Mouse (Mus musculus) hindlimb bud, embryonic 11.5 days (tissue): Measurements from ENCODE around the gene Sox8.

Experiments
- DNase-seq: peaks from one replicate; pipeline ENCODE4 v3.0.0-alpha.2; 2012; ENCODE audit warnings: low read depth, low spot score; ENCODE audit errors: extremely low spot score

Gene Sox8

DNA sequence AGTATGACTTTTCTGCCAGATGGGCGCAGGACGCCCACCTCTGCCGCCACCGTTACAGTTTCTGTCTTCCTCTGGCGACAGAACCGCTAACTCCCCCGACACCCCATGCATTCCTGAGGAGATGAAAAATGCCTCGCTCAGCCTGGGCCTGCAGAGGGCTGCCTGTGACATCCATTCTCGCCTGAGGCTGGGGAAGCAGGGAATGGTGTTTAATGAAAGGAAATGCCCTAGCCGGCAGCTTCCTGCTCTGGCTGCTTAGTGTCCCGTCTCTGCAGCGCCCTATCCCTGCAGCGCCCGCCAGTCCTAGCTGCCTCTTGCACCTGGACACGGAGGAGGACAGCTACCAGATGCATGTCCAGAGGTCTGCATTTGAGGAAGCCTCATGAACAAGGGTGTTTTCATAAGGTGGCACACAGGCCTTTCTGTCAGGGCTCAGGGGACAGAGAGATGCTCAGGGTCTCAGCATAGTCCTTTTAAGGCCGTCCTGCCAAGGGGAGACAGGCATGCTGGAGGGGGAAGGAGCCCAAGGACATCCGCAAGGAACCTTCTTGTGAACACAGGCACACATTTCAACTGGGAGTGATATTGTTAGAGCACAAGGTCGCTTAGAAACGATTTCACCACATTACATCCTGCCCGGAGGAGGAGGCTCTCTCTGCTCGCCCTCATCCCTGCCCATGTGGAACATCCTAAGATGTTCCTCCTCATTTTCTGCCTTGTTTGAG is 13.7 kb downstream of the Sox8 start:
- no peak for DNase-seq

DNA sequence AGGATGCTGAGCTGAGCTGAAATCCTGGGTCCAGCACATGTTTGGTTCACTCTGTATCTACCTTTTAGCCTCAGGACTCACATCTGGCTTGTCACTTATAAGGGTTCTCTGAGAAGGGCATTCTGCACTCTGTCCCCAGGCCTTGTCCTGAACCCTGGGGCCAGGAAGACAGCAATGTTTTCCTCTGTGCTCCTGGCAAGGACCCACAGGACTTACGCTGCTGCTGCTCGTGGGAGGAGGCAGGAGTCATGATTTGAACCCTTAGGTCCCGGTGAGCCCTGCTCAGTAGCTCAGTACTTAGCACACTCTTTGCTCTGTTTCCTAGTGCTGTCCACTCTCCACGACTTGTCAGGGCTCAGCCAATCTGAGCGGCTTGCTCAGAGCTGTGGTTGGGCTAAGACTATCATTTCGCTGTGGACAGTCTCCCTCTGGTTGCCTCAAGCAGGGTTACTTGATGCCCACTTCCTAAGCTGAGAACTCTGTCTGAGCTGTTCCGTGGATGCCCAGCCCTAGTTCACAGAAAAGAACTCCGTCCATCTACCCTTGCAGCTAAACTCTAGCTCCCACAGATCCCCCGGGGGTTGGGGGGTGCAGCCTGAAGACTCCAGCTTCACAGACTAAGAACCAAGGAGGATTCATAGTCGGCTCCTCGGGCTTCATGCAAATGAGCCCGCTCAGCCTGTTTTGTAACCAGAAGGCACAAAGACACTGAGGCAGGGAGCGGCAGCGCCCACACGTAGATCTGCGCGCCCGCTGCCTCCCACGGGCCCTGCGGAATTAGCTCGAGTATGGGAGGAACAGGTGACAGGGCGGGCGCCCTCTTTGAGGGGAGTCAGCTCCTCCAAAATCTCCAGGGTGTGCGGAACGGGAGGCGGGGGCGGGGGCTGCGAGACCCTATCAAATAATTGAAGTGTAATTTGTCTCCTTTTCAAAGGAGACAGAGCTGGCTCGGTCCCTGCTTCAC is 14.5 kb downstream of the Sox8 start:
- DNase-seq: no peak

DNA sequence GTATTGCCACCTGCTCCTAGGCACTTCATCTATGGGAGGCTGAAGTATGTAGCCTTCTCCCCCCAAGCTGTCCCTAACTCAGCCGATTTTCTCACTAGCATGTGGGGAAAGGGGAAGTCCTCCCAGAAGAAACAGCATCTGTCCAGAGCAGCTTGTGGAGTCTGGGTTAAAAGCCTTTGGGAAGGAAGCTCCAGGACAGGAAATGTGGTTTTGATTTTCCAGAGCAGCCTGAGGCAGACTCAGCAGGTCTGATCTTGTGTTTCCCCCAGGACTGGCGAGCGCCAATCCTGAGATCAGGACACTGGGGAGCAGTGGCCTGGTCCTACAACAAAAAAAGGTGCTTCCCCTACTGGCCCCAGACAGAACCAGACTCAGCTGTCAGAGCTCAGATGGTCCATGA is 15.3 kb downstream of the Sox8 start:
- no peak for DNase-seq

DNA sequence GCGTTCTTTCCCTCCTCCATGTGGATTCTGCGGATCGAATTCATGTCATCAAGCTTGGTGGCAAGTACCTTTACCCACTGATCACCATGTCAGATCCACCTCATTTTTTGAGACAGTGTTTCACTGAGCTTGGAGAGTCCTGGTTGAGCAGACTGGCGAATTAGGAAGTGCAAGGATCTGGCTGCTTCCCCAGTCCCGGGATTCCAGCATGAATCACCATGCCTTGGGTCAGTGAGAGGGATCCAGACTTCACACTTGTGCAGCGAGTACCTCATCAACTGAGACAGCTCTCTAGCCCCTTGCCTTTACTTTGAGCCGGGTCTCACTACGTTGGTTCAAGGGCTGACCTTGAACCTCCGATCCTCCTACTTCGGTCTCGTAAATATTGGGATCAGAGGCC is 19.2 kb downstream of the Sox8 start:
- no peak for DNase-seq

DNA sequence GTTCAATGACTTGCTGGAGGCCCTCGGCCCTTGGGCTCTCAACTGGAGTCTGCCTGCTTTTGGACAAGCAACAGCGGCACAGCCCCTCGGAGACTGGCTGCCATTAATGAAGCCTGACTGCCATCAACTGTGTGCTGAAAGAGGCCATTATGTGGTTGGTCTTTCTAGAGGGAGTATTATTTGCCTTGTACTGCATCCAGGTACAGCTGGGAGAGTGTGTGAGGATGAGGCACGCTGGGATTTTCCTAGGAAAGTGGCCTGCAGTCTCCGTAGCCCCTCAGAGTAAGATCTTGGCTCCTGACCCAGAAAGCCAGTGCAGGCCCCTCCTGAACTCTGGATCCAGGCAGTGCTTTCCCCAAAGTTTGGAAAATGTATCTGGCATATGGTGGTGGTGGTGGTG is 20.5 kb downstream of the Sox8 start:
- no peak for DNase-seq

DNA sequence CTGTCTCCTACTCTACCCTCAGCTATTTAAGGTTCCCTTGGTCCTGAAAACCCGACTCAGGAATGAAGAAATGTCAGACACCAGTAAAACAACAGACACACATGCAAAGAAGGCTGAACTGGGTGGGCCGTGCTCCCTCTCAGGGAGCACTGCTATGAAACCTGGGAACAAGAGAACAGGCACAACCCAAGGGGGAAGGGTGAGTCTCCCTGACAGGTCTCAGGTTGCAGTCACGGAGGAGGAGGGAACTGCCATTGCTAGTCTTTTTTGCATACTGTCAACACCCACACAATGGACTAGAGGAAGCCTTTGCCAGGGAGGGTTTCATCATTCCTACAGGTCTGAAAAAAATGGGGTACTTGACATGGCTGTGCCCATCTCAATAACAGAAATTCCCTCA is 23.5 kb downstream of the Sox8 start:
- DNase-seq: no peak

DNA sequence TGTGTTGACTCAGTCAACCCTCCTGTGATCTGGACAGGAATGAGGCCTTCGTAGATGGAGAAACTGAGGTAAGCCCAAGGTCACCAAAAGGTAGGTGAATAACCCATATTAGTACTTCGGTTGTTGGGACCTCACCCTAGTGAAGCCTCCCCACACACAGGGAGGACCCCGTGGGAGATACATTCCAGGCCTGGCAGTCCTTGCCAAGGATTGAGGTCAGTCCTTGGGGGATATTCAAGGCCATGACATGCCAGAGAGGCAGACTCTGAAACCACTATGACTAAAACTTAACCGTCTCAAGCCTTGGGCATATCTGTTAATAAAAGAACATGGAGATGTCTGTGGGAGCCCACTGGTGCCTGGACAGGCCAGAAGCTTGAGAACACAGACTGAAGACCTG is 28.7 kb downstream of the Sox8 start:
- no peak for DNase-seq

DNA sequence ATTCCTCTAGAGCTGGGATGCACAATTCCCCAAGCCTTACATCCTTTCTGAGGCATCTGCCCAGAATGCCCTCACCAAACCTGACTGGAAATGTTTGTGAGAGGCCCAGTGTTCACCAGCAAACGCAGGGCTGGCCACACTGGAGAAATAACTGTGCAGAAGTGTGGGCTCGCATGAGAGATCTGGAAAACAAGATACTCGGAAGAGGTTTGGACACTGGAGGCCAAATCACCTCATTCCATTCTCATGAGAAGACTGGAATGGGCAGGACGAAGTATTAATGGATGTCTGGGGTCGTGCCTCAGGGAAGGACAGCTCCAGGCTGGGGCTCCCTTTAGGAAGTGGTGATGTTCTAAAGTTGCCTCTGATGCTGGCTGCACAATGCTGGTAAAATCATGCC is 29.8 kb downstream of the Sox8 start:
- no peak for DNase-seq

DNA sequence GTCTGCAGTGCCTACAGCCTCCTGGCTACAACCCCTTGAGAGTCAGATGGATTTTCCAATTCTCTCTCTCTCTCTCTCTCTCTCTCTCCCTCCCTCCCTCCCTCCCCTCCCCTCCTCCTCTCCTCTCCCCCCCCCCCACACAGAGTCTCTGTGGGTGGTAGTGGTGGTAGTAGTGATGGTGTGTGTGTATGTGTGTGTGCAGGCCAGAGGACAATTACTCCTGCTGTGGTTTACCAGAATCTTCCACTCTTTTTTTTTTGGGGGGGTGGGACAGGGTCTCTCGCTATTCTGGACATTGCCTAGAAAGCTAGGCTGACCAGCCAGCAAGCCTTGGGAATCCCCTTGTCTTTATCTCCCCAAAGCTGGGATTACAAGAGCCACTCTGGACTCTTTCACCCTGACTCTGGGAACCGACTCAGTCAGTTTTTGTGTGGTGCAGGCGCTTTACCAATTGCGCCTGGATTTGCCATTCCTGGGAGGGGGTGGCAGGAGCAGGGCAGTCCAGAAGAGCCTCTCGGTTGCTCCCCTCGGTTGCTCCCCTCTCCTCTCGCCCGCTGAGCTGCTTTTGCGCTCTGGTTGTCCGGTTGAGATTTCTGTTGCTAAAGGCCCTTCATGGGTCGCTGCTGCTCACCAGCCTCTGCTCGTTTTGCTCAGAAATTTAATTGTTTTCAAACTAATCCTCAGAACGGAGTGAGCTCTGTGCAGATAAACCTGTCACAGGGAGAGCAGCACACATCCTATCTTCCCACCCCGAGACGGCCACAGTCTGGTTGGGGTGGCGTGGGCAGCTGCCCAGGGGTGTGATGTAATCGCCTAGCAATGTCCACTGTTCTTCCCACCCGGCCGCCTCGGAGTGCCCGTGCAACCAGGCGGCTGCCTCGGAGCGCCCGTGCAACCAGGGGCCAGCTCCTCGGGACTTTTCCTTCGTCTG is 31.3 kb downstream of the Sox8 start:
- no peak for DNase-seq

DNA sequence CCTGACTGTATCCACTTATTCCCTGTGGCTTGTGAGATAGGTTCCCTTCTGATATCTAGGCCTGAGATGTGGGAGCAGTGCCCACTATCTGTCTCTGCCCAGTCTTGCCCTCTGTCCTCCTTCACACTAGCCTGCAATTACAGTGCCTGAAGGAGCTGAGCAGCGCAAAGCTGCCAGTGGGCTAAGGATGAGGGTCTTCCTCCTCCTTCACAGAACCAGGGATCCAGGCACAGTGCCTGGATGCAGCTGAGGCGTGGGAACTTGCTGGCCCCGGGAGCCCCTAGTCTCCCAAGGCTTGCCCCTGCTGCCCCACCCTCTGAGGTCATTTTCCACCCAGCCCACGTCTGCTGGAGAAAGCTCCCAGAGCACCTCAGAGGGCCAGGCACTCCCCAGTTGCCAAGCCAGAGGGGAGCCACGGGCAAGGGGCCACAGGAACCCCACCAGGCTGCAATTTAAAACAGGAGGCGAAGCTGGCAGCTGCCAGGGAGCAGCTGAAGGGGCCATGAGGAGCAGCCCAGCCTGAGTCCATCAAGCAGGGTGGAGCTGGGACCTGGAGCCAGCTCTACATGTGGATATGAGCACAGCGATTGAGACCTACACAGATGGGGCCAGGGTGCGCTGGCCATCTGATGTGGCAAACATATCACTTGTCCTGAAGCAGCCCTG is 40.0 kb downstream of the Sox8 start:
- DNase-seq: no peak

DNA sequence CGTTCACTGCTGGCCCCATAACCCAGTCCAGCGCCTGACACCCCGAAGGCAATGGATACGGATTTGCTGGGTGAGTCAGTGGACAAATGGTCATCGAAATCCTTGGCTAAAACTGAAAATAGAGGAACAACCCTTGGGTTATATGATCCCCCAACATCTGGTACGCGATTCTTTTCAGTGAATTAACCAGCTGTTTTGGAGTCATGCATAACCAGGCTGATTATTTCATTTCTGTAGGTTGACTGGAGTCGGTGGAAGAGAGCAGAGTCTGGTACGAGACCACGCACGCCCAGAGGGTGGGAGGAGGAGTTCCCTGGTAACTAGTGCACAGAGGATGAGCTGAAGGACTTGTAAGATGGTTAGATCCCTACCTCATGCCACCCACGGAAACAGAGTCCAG is 48.4 kb downstream of the Sox8 start:
- no peak for DNase-seq

DNA sequence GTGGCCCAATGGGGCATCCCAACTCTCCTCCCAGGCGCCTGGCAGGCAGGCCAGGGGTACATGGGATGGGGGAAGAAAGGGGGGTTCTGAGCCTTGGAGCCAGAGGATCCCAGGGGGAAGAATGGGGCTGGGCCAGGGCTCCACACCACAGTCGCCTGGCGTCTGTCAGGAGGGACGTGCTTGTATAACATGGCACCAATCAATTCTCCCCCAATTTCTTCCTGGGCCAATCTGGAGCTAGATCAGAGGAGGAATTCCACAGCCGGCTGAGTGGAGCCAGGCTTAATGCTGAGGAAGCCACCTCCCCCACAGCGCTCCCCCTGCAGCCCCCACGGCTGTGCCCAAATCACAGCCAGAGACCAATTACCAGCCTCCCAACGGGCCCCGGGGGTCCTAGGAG is 50.0 kb downstream of the Sox8 start:
- DNase-seq: no peak

DNA sequence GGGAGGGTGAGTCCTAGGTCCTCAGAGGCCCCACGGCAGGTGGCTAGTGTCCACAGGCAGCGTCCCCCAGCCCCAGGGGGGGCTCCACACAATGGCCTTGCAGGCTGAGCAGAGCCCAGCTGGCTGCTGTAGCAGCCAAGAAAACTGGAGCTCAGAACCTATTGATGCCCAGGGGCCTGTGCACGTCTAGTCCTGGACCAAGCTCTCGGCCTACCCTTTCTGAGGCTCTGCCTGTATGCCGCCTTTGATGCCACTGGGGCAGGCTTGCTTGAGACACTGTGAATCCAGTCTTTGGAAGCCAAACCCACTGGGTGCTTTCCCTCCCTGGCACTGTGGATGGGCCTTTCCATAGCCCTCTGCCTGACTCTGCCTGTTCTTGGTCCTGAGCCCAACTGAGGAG is 51.0 kb downstream of the Sox8 start:
- no peak for DNase-seq

DNA sequence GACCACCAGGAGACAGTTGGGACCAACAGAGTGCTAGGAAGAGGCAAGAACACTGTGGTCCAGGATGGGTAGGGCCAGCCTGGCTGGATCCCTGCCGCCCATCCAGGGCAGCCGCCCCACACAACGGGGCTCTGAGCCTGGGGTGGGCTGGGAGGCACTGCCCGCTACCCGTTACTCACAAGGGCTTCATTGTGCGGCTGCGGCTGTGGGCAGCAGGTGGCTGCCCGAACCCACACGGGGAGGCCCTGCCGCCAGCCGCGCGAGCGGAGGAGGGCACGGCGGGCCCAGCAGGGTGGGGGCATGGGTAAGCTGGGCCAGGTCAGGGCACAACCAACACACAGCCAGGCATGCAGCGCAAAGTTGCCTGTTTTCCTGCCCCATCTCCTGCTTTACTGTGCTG is 52.3 kb downstream of the Sox8 start:
- DNase-seq: no peak

DNA sequence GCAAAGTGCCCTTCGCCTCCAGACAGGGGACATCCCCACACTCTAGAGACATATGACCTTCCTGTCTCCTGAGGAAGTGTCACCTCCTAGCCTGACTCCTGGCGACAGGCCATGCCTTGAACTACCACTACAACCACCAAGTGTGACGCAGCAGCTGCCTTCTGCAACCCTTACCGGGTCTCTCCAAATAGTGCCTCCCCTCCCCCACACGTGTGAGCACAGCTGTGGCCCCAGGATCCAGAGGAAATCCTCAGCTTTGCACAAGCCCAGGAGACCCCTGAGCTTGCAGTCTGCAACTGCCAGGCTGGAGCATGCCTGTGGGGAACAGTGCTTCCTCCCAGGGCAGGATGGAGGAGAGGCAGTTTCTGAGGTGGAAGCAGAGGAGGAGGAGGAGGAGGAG is 54.2 kb downstream of the Sox8 start:
- DNase-seq: no peak
